10 mouse cellular contexts compared by ENCODE assay signal in the genomic region with DNA sequence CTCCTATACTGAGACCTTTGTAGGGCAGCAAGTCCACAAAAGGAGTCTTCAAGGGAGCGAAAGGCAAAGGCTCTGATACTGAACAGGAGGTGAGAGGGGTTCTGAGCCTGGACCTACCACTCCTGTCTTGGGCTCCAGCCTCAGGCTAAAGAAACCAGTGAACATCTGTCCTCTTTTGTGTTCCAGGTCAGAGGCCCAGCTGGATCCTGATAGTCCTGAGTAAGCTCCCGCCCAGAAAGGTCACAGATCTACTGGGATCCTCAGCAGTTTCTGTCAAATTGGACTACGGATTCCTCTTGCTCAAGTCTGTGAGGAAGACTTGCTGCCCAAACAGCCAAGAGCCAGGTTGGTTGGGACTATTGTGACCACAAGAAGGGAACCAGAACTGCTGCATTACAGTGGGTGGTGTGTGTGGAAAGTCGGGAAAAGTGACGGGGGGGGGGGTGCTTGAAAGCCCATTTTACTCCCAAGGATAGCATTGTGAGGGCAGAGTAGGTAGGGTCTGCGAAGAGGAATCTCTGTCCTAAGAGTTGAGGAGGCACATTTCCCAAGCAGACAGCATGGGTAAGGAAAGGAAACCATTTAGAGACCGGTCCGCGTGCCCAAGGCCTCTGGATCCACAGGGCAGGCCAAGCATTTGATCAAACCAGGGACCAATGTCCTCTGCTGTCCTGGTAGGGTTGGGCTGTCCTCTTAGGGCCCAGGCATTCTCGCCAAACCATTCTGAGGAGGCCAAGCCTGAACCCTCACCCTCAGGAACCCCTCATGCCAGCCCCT. TPM values are rescaled to one million over a fixed set of nuclear protein-coding genes. Genes with fewer than 3 reads are reported as not detected.
DNase-seq lines count a peak whose midpoint lies in the region; ATAC-seq and TF ChIP-seq lines count a peak whose summit lies in the region.
"Had no signal": no experiment of that assay in that cellular context is flagged by ENCODE, and none has a peak within 500 bp of the region (broad histone marks: within the 10 kb centered on the region; RNA-seq: fewer than 3 reads in every experiment).

No protein-coding gene starts in this region.

- H3K9ac ChIP-seq in stomach, embryonic 14.5 days (replicated peaks; ENCODE audit: low read depth, low read length): no peak overlapping the region
- no peak overlapping the region for H3K9ac ChIP-seq in stomach, postnatal 0 days (ENCODE audit: low read length)
- no peak overlapping the region for H3K9ac ChIP-seq in forebrain, postnatal 0 days
- peak overlapping the region; percentile 59 for H3K9ac ChIP-seq in limb, embryonic 13.5 days
- no peak overlapping the region for H3K9ac ChIP-seq in stomach, embryonic 16.5 days (ENCODE audit: low read length)

- peak overlapping the region; percentile 31 for H3K4me3 ChIP-seq in stomach, embryonic 14.5 days (ENCODE audit: low read depth, low read length)
- no peak overlapping the region; the same call in 1 of the 2 replicates for H3K4me3 ChIP-seq in stomach, postnatal 0 days (ENCODE audit: low read depth, low read length)
- peak overlapping the region; percentile 37 for H3K4me3 ChIP-seq in forebrain, postnatal 0 days (ENCODE audit: low read depth, low read length)
- H3K4me3 ChIP-seq in limb, embryonic 13.5 days: peak overlapping the region; percentile 52
- H3K4me3 ChIP-seq in stomach, embryonic 16.5 days (replicated peaks; ENCODE audit: low read length): peak overlapping the region; percentile 37
- H3K4me3 ChIP-seq: gastrocnemius, adult 2 months had no signal

- peaks cover 71% of the 10 kb centered on the region for H3K27me3 ChIP-seq in stomach, embryonic 14.5 days (ENCODE audit: control insufficient read depth, insufficient read depth, low read length)
- peaks cover 55% of the 10 kb centered on the region for H3K27me3 ChIP-seq in stomach, postnatal 0 days (ENCODE audit: control insufficient read depth, insufficient read depth, low read length)
- peaks cover 83% of the 10 kb centered on the region for H3K27me3 ChIP-seq in forebrain, postnatal 0 days (ENCODE audit: insufficient read depth, low read length)
- peaks cover 89% of the 10 kb centered on the region for H3K27me3 ChIP-seq in limb, embryonic 13.5 days
- peaks cover 86% of the 10 kb centered on the region for H3K27me3 ChIP-seq in stomach, embryonic 16.5 days (ENCODE audit: control insufficient read depth, insufficient read depth, low read length)

- H3K9me3 ChIP-seq in stomach, embryonic 14.5 days (ENCODE audit: control insufficient read depth, low read depth, low read length): no peaks in the 10 kb centered on the region
- no peaks in the 10 kb centered on the region for H3K9me3 ChIP-seq in stomach, postnatal 0 days (ENCODE audit: control insufficient read depth, low read length)
- no peaks in the 10 kb centered on the region for H3K9me3 ChIP-seq in forebrain, postnatal 0 days (ENCODE audit: low read length)
- no peaks in the 10 kb centered on the region for H3K9me3 ChIP-seq in limb, embryonic 13.5 days
- no peaks in the 10 kb centered on the region for H3K9me3 ChIP-seq in stomach, embryonic 16.5 days (replicated peaks; ENCODE audit: control insufficient read depth, low read length)

- H3K4me2 ChIP-seq in stomach, embryonic 14.5 days (replicated peaks; ENCODE audit: low read depth, low read length): peak overlapping the region; percentile 71
- no peak overlapping the region for H3K4me2 ChIP-seq in stomach, postnatal 0 days (replicated peaks; ENCODE audit: low read depth)
- H3K4me2 ChIP-seq in forebrain, postnatal 0 days (ENCODE audit: low read depth): peak overlapping the region; percentile 78
- peak overlapping the region; percentile 83 for H3K4me2 ChIP-seq in limb, embryonic 13.5 days (replicated peaks)
- peak overlapping the region; percentile 52; the same call in 1 of the 2 replicates for H3K4me2 ChIP-seq in stomach, embryonic 16.5 days (ENCODE audit: low read depth, low read length)

- H3K36me3 ChIP-seq in stomach, embryonic 14.5 days (ENCODE audit: control insufficient read depth, insufficient read depth, low read length): no peaks in the 10 kb centered on the region
- H3K36me3 ChIP-seq in stomach, postnatal 0 days (ENCODE audit: control insufficient read depth, insufficient read depth, low read length): no peaks in the 10 kb centered on the region
- no peaks in the 10 kb centered on the region for H3K36me3 ChIP-seq in forebrain, postnatal 0 days (ENCODE audit: insufficient read depth)
- no peaks in the 10 kb centered on the region for H3K36me3 ChIP-seq in limb, embryonic 13.5 days
- no peaks in the 10 kb centered on the region for H3K36me3 ChIP-seq in stomach, embryonic 16.5 days (ENCODE audit: control insufficient read depth, insufficient read depth, low read length)

- peaks cover 10% of the 10 kb centered on the region for H3K4me1 ChIP-seq in stomach, embryonic 14.5 days (ENCODE audit: control insufficient read depth, insufficient read depth, low read length)
- H3K4me1 ChIP-seq in stomach, postnatal 0 days (replicated peaks; ENCODE audit: control insufficient read depth, insufficient read depth): no peaks in the 10 kb centered on the region
- 0 out of 2 replicates have a peak, but pooled peaks cover 6% of the 10 kb centered on the region for H3K4me1 ChIP-seq in forebrain, postnatal 0 days (ENCODE audit: insufficient read depth)
- H3K4me1 ChIP-seq in limb, embryonic 13.5 days: peaks cover 27% of the 10 kb centered on the region
- peaks cover 10% of the 10 kb centered on the region; the same call in 1 of the 2 replicates for H3K4me1 ChIP-seq in stomach, embryonic 16.5 days (ENCODE audit: control insufficient read depth, insufficient read depth, low read length)

- DNase-seq in stomach, postnatal 0 days (ENCODE audit: low spot score): no peak
- no peak for DNase-seq in forebrain, postnatal 0 days
- no peak for DNase-seq in cerebellum, adult 11-12 months
- DNase-seq in urinary bladder, adult 2 months (ENCODE audit: low spot score): no peak
- DNase-seq in right cerebral cortex, postnatal 25 days: no peak
- DNase-seq: gastrocnemius, adult 2 months had no signal

- TF ChIP-seq EP300 in stomach, postnatal 0 days (optimal IDR thresholded peaks at IDR 0.05): no peak

- no peak for ATAC-seq in stomach, embryonic 14.5 days (ENCODE audit: insufficient number of reproducible peaks, insufficient read depth, low FRiP score, low read depth)
- ATAC-seq in stomach, postnatal 0 days (ENCODE audit: low FRiP score, low TSS enrichment): no peak; the same call in 1 of the 2 replicates
- ATAC-seq in forebrain, postnatal 0 days: peak; percentile 2; the same call in 1 of the 2 replicates
- no peak for ATAC-seq in limb, embryonic 13.5 days (ENCODE audit: low FRiP score, low read depth)
- no peak for ATAC-seq in stomach, embryonic 16.5 days (ENCODE audit: insufficient read depth, low FRiP score)

- 13% methylated on average over 10 of the region's 10 CpGs for WGBS in stomach, embryonic 14.5 days
- WGBS in stomach, postnatal 0 days: 20% methylated on average over 10 of the region's 10 CpGs
- WGBS in forebrain, postnatal 0 days: 12% methylated on average over 10 of the region's 10 CpGs
- 15% methylated on average over 10 of the region's 10 CpGs for WGBS in limb, embryonic 13.5 days
- WGBS in stomach, embryonic 16.5 days: 21% methylated on average over 10 of the region's 10 CpGs

- TF ChIP-seq CTCF in stomach, postnatal 0 days (IDR thresholded peaks at IDR 0.05; ENCODE audit: low read depth): no peak
- no peak for TF ChIP-seq CTCF in forebrain, postnatal 0 days (IDR thresholded peaks at IDR 0.05; ENCODE audit: low read depth)

- no peak overlapping the region for H3K27ac ChIP-seq in stomach, embryonic 14.5 days (ENCODE audit: low read length)
- H3K27ac ChIP-seq in stomach, postnatal 0 days (replicated peaks): no peak overlapping the region
- no peak overlapping the region for H3K27ac ChIP-seq in forebrain, postnatal 0 days (ENCODE audit: low read depth, low read length)
- no peak overlapping the region for H3K27ac ChIP-seq in limb, embryonic 13.5 days
- H3K27ac ChIP-seq in stomach, embryonic 16.5 days (ENCODE audit: low read length): no peak overlapping the region
- H3K27ac ChIP-seq: gastrocnemius, adult 2 months; macrophage had no signal

RNA-seq across cellular contexts. Expression of a gene that starts 0.5 kb away (rescaled TPM):
- not detected in 2 replicates for polyA plus RNA-seq in stomach, embryonic 14.5 days (2014; fragmentation: Nextera tagmentation; extraction: Ambion mirVana)
- polyA plus RNA-seq in stomach, postnatal 0 days (2015; fragmentation: Nextera tagmentation; extraction: Ambion mirVana): not detected in 2 replicates
- total RNA-seq in forebrain, postnatal 0 days (2014; rRNA removed): not detected in 2 replicates
- not detected in 2 replicates for polyA plus RNA-seq in forebrain, postnatal 0 days (2015; fragmentation: Nextera tagmentation; extraction: Ambion mirVana)
- polyA plus RNA-seq in limb, embryonic 13.5 days (2015; fragmentation: Nextera tagmentation; extraction: Ambion mirVana): 7.0 and 7.6 TPM in 2 replicates
- 0.05 and 0.12 TPM in 2 replicates for polyA plus RNA-seq in stomach, embryonic 16.5 days (2015; fragmentation: Nextera tagmentation; extraction: Ambion mirVana)
- not detected in 2 replicates for polyA plus RNA-seq in urinary bladder, adult 2 months (2012; rRNA removed)
- total RNA-seq: gastrocnemius, adult 2 months had no signal
- polyA plus RNA-seq: macrophage had no signal
